ENCODE assay signal across 15 mouse cellular contexts in genomic region chr9:69192446-69192845, GRCm38 (mm10).
"Had no signal": no experiment of that assay in that cellular context is flagged by ENCODE, and none has a peak within 500 bp of the region (broad histone marks: within the 10 kb centered on the region; RNA-seq: fewer than 3 reads in every experiment).

No protein-coding gene starts in this region.

- H3K9me3 ChIP-seq: neural tube, embryonic 15.5 days; stomach, embryonic 15.5 days had no signal

- H3K27ac ChIP-seq: neural tube, embryonic 15.5 days; stomach, embryonic 15.5 days; stomach, postnatal 0 days had no signal

- H3K4me2 ChIP-seq: neural tube, embryonic 15.5 days; stomach, embryonic 15.5 days had no signal

- H3K4me3 ChIP-seq: neural tube, embryonic 15.5 days; stomach, embryonic 15.5 days had no signal

- H3K36me3 ChIP-seq: neural tube, embryonic 15.5 days; stomach, embryonic 15.5 days had no signal

- DNase-seq: retina, postnatal 1 day; right cerebral cortex, adult 18-20 months; right cerebral cortex, postnatal 14 days; right cerebral cortex, postnatal 25 days; right cerebral cortex, postnatal 4 days; spleen, adult 18-20 months; thymus, adult 18-20 months; thymus, adult 2 months; thymus, postnatal 14 days; thymus, postnatal 25 days; thymus, postnatal 36 days; thymus, postnatal 4 days had no signal

- H3K9ac ChIP-seq: neural tube, embryonic 15.5 days; stomach, embryonic 15.5 days had no signal

- H3K4me1 ChIP-seq: neural tube, embryonic 15.5 days; stomach, embryonic 15.5 days had no signal

- H3K27me3 ChIP-seq: neural tube, embryonic 15.5 days; stomach, embryonic 15.5 days had no signal
